Mouse (Mus musculus) embryonic fibroblast, embryonic 13.5 days (primary cell): ENCODE measurements around the gene Wdfy2.

Source experiments
- CTCF ChIP-seq: IDR thresholded peaks from 2 replicates; pipeline ENCODE4 v1.5.1; 2011; ENCODE audit warnings: mild to moderate bottlenecking, control low read depth, low read length, moderate library complexity, borderline replicate concordance; ENCODE audit not compliant: insufficient read depth
- POLR2A ChIP-seq: IDR thresholded peaks from 2 replicates; pipeline ENCODE4 v1.6.1; 2011; ENCODE audit warnings: low read depth, mild to moderate bottlenecking, control low read depth, low read length, moderate library complexity

DNA sequence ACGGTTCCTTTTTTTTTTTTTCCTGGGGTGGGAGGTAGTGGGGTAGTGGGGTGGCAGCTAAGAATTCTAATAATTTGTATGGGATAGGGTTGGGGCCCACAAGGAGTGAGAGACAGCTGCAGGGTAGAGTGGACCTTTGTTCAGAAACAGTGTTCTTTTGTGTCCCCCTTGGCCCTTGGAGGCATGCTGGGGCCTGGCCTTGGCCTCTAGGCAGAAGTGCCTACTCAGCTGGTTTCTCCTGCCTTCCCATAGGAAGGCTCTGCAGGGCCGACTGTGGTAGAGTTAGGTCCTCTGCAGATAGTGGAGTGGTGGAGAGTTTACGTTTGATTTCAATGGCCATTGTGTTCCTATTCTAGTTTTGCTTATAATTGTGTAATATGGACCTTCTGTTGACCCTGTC, 30.8 kb downstream of the Wdfy2 start:
- TF ChIP-seq CTCF (no peak), POLR2A (no peak)
